Mouse (Mus musculus) cortical plate, adult 2 months (tissue): ENCODE data around the gene P2ry14.

Source experiments
- CTCF ChIP-seq: fragments of 200-500 bp; IDR thresholded peaks from 2 replicates; pipeline ENCODE4 v1.5.1; 2011; ENCODE audit warnings: mild to moderate bottlenecking, control low read depth, low read length; ENCODE audit not compliant: insufficient read depth; ENCODE audit errors: extremely low read depth
- POLR2A ChIP-seq: fragments of 200-500 bp; IDR thresholded peaks from 2 replicates; pipeline ENCODE4 v1.6.1; 2011; ENCODE audit warnings: mild to moderate bottlenecking, low read length, control low read depth; ENCODE audit not compliant: insufficient read depth; ENCODE audit errors: extremely low read depth

DNA sequence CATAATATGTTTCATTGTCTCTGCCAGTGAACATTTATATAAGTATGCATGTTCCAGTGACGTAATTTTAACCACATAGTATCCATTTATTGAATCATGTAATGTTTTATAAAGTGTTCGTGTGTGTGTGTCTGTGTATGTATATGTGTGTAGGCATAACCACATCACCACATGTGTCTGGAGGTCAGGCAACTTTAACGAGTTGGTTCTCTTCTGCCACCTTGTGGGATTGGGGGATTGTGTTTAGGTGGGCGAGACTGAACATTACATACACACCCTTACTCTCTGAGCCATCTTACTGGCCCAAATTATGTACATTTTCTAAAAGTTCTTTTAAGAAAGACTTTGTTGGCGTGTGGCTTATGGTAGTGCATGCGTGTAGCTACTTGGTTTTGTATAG is 15.1 kb upstream of the P2ry14 start:
- TF ChIP-seq CTCF (no peak), POLR2A (no peak)
